Mouse (Mus musculus): ENCODE measurements around the gene Olfr1120.
"Not testable (repeated sequence)": the region's sequence is repeated elsewhere in the genome, so short reads cannot be mapped to it uniquely, and the experiment has no call there.

Olfr1120 gene

DNA sequence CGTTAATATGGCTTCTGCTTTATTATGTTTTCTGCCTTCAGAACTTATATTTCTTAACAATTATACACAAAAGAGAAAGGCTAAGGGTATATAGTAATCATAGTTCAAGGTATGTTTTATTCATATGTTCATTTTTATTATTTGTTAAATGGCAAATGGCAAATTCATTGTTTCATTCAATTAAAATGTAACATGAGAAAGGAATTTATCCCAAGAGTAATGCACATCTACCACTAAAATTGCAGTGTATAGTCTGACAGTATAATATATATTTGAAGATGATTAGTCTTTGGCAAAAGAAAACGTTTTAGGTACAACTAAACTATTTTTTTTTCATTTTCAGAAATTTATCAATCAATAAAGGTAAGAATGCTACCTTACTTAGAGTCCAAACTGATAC, at the start of gene Olfr1120:
Gene Olfr1120, plus strand, starts transcription at position 301 of the 400 bp plus-strand sequence.
- no peak for DNase-seq (ENCODE audit: low read depth, low spot score)

DNA sequence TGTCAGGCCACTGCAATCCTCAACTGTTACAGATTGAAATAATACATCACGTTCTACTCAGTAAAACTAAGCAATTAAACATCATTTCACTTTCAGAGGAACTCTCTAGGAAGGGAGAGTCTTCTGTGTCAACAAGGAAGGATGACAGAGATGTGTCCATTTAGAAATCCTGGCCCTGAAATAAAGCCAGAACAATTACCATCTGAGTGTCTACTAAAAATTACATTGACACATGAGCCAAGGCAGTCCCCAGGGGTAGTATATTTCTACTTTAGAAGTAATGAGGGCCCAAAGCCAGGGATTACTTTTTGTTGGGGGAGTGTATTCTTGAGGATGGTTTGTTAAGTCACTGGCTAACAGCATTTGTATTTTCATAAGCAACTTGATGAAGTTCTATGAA, 47.3 kb upstream of the Olfr1120 start, which contains the start of gene Olfr1118:
Gene Olfr1118, plus strand, starts transcription at position 301 of the 400 bp plus-strand sequence.
- no peak for DNase-seq (ENCODE audit: low read depth, low spot score)

DNA sequence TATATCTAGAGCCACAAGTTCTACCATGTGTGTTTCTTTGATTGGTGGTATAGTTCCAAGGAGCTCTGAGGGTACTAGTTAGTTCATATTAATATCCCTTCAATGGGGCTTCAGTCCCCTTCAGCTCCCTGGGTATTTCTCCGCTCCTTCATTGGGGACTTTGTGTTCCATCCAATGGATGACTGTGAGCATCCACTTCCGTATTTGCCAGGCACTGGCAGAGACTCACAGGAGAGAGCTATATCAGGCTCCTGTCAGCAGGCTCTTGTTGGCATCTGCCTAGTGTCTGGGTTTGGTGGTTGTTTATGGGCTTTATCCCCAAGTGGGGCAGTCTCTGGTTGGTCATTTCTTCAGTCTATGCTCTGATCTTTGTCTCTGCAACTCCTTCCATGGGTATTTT, 5.5 kb downstream of the Olfr1120 start:
- DNase-seq (ENCODE audit: low read depth, low spot score) = not testable (repeated sequence)

DNA sequence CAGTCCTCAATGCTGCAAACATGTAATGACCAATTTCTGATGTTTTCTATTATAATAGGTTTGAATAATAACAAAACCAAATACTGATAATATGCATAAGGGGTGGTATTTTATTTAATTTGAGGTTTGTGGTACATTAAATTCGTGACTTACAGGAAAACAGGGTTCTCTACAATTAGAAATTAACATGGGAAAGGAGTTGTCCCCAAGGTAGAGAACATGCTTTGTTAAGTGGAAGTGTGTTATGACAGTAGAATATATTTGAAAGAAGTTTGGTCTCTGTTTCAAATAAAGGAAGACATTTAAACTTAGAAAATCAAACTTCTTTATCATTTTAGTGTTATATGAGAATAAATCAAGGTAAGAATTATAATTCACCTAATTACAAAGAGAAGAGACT, 15.0 kb downstream of the Olfr1120 start, which contains the start of gene Olfr1121:
Gene Olfr1121, plus strand, starts transcription at position 301 of the 400 bp plus-strand sequence.
- DNase-seq (ENCODE audit: low read depth, low spot score) = no peak

DNA sequence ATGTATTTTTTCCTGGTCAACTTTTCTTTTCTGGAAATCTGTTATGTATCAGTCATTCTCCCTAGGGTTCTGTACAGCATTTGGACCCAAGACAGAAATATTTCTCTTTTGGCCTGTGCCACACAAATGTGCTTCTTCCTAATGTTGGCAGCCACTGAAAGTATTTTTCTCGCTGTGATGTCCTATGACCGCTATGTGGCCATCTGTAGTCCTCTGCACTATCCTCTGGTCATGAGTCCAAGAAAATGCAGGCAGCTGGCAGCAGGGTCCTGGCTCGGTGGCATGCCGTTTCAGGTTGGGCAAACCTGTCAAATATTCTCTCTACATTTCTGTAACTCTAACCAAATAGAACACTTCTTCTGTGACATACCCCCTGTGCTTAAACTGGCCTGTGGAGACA, 17.1 kb downstream of the Olfr1120 start:
- DNase-seq (ENCODE audit: low read depth, low spot score) = no peak

DNA sequence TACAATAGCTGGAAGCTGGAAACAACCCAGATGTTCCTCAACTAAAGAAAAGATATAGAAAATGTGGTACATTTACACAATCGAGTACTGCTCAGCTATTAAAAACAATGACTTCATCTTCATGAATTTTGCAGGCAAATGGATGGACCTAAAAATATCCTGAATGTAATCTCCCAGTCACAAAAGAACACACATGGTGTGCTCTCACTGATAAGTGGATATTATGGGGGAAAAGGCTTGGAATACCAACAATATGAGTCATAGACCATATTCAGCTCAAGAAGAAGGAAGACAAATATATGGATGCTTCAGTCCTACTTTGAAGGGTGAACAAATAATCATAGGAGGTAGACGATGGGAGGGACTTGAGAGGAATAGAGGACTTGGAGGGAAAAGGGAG, 29.3 kb downstream of the Olfr1120 start:
- no peak for DNase-seq (ENCODE audit: low read depth, low spot score)

DNA sequence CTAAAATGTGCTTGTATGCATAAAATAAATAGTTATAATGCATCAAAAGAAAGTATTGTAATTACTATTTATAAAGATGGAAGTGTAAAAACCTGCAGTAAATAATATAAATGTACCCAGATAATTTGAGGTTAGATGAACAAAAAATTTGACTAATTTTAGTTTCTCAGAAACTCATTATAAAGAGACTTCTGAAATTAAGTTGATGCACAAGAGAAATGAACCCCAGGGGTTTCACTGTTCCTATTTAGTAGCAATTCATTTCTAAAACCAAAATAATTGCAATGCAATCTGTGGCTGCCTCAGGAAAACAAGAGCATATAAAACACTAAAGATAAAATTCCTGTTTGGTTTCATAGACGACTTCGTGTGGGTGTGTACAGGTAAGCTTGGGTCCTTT, 30.9 kb downstream of the Olfr1120 start, which contains the start of gene Olfr1122:
Gene Olfr1122, plus strand, starts transcription at position 301 of the 400 bp plus-strand sequence.
- DNase-seq (ENCODE audit: low read depth, low spot score) = no peak

DNA sequence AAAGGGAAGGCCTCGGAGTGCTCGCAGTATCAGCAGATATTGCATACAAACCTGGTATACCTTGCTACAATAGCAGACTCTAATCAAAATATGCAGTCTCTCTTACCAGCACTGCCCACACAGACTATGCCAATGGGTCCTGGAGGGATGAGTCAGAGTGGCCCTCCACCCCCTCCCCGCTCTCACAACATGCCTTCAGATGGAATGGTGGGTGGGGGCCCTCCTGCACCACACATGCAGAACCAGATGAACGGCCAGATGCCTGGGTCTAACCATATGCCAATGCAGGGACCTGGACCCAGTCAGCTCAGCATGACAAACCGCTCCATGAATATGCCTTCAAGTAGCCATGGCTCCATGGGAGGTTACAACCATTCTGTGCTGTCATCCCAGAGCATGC, 39.0 kb downstream of the Olfr1120 start:
- not testable (repeated sequence) for DNase-seq (ENCODE audit: low read depth, low spot score)

DNA sequence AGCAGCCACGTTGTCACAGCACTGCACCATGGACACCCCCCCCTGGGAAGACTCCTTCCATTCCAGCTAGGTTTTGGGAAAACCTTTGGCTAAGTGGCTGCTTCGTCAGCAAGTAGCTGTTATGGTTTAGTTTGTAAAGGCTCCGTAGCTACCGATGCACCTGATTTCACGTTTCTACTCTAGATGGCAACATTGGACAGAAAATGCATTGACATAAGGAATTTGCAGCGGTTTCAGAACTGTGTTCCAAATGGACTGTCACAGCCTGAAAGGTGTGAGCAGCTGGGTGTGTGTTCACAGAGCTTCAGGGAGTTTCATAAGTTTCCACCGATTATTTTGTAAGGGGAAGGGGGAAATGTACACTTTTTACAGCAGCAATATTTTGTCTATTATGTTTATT, 40.1 kb downstream of the Olfr1120 start:
- DNase-seq (ENCODE audit: low read depth, low spot score) = not testable (repeated sequence)
